Mouse (Mus musculus) liver, embryonic 11.5 days (tissue): ENCODE data around the gene Pip4k2a. TPM values are rescaled to one million over a fixed set of nuclear protein-coding genes. Genes with fewer than 3 reads are reported as not detected.

Experiments used
- ATAC-seq: fragments of 200-750 bp; cut with Nextera tagmentation; replicated peaks from 2 replicates; pipeline ENCODE4 v1.8.0; 2017; ENCODE audit warnings: moderate number of reproducible peaks, mild to moderate bottlenecking, moderate TSS enrichment, moderate library complexity; ENCODE audit not compliant: low FRiP score
- DNase-seq: peaks from one replicate; pipeline ENCODE4 v3.0.0-alpha.2; 2017; ENCODE audit warnings: low spot score
- H3K27ac ChIP-seq: fragments of 300-500 bp; sonication (generic); 2 replicates; pipeline ENCODE4 v1.5.1; 2014; ENCODE audit warnings: mild to moderate bottlenecking, low read depth, low read length, control low read depth
- H3K27me3 ChIP-seq: fragments of 300-500 bp; sonication (generic); replicated peaks from 2 replicates; pipeline ENCODE4 v1.6.1; 2014; ENCODE audit warnings: low read length, mixed read lengths; ENCODE audit not compliant: control insufficient read depth, insufficient read depth
- H3K36me3 ChIP-seq: fragments of 300-500 bp; sonication (generic); 2 replicates; pipeline ENCODE4 v1.6.1; 2014; ENCODE audit warnings: mild to moderate bottlenecking, low read length, moderate library complexity, mixed read lengths; ENCODE audit not compliant: control insufficient read depth, insufficient read depth
- H3K4me1 ChIP-seq: fragments of 300-500 bp; sonication (generic); replicated peaks from 2 replicates; pipeline ENCODE4 v1.6.1; 2014; ENCODE audit warnings: low read length, mixed read lengths; ENCODE audit not compliant: control insufficient read depth, insufficient read depth
- H3K4me2 ChIP-seq: fragments of 300-500 bp; sonication (generic); 2 replicates; pipeline ENCODE4 v1.6.1; 2014; ENCODE audit warnings: mild to moderate bottlenecking, control low read depth, moderate library complexity
- H3K4me3 ChIP-seq: fragments of 300-500 bp; sonication (generic); 2 replicates; pipeline ENCODE4 v1.5.1; 2014; ENCODE audit warnings: low read depth, low read length, control low read depth
- H3K9ac ChIP-seq: fragments of 300-500 bp; sonication (generic); 2 replicates; pipeline ENCODE4 v1.6.1; 2014; ENCODE audit warnings: low read depth, low read length, control low read depth
- H3K9me3 ChIP-seq: fragments of 300-500 bp; sonication (generic); 2 replicates; pipeline ENCODE4 v1.6.1; 2016; ENCODE audit warnings: low read length, inconsistent platforms, mixed read lengths; ENCODE audit not compliant: control insufficient read depth
- WGBS: fragments of 180-500 bp; shearing (Covaris S2); extraction: QIAGEN DNeasy Blood & Tissue Kit; methylation state at CpG from one replicate; pipeline ENCODE4 v1.1.7; 2014; 5-methylcytosine and 5-hydroxymethylcytosine counted together
- polyA plus RNA-seq: library from polyadenylated mRNA; unstranded; fragments of >200 nt; fragmentation: Nextera tagmentation; extraction: Ambion mirVana; gene quantifications from 2 replicates; pipeline ENCODE4 v1.2.1, GENCODE M21; 2014

The Pip4k2a gene
- polyA plus RNA-seq, 1 experiment from 2014 or later = 20.5 TPM

- DNase-seq (no peak), ATAC-seq (peak; percentile 45; the same call in 1 of the 2 replicates)
- peak overlapping the region; percentile 30 for H3K4me2 ChIP-seq
- H3K27me3 ChIP-seq = no peaks in the 10 kb centered on the region
- 28% methylated on average over 7 of the region's 7 CpGs for WGBS
- H3K4me3 ChIP-seq = no peak overlapping the region
- H3K9ac ChIP-seq = no peak overlapping the region
- peak overlapping the region; percentile 60 for H3K27ac ChIP-seq
- no peaks in the 10 kb centered on the region for H3K36me3 ChIP-seq
- H3K4me1 ChIP-seq = peaks cover 78% of the 10 kb centered on the region
- no peaks in the 10 kb centered on the region for H3K9me3 ChIP-seq
Measured at GRCm38 (mm10) chr2:18956945-18957344, 41.0 kb downstream of the Pip4k2a start.

DNA sequence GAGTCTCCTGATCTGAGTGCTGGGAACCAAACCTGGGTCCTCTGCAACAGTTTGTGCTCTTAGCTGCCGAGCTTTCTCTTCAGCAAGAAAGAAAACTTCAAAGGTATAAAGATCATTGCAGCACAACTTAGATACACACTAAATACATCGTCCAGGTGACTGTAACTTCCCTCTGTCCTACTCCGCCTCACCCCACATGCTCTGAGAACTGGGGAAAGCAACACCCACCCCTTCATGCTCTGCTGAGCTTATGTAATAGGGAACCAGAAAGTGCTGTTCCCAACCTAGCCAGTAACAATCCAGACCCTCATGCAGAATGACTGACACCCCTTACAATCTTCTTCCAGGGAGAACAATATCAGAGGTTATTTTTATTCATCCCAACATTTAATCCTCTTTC, 41.5 kb downstream of the Pip4k2a start:
- Histone ChIP-seq H3K4me3 (no peak overlapping the region), H3K4me2 (peak overlapping the region; percentile 30), H3K36me3 (no peaks in the 10 kb centered on the region), H3K27ac (peak overlapping the region; percentile 56; the same call in 1 of the 2 replicates), H3K27me3 (no peaks in the 10 kb centered on the region), H3K9me3 (no peaks in the 10 kb centered on the region), H3K4me1 (peaks cover 81% of the 10 kb centered on the region), H3K9ac (no peak overlapping the region)
- DNase-seq (no peak), ATAC-seq (no peak)
- 67% methylated on average over 3 of the region's 3 CpGs for WGBS

- Histone ChIP-seq H3K4me2 (peak overlapping the region; percentile 39), H3K4me3 (no peak overlapping the region)
Measured at GRCm38 (mm10) chr2:18955671-18956070, 42.3 kb downstream of the Pip4k2a start.

GRCm38 (mm10) chr2:18955022-18955421, 42.9 kb downstream of the Pip4k2a start:
- no peaks in the 10 kb centered on the region for H3K27me3 ChIP-seq
- no peak overlapping the region for H3K9ac ChIP-seq
- peak overlapping the region; percentile 39 for H3K4me2 ChIP-seq
- H3K4me1 ChIP-seq = peaks cover 82% of the 10 kb centered on the region
- ATAC-seq = no peak
- 30% methylated on average over 4 of the region's 4 CpGs for WGBS
- no peak overlapping the region for H3K4me3 ChIP-seq
- peak overlapping the region; percentile 56 for H3K27ac ChIP-seq
- DNase-seq = no peak
- no peaks in the 10 kb centered on the region for H3K9me3 ChIP-seq
- no peaks in the 10 kb centered on the region for H3K36me3 ChIP-seq

More at GRCm38 (mm10) chr2:18955671-18956070, 42.3 kb downstream of the Pip4k2a start:
- Histone ChIP-seq H3K27ac (peak overlapping the region; percentile 56; the same call in 1 of the 2 replicates), H3K36me3 (no peaks in the 10 kb centered on the region), H3K27me3 (no peaks in the 10 kb centered on the region), H3K9me3 (no peaks in the 10 kb centered on the region), H3K4me1 (peaks cover 86% of the 10 kb centered on the region), H3K9ac (peak overlapping the region; percentile 43; the same call in 1 of the 2 replicates)
- ATAC-seq (no peak), DNase-seq (no peak)
- 63% methylated on average over 13 of the region's 13 CpGs for WGBS

GRCm38 (mm10) chr2:18954422-18954821, 43.5 kb downstream of the Pip4k2a start:
- Histone ChIP-seq H3K36me3 (no peaks in the 10 kb centered on the region), H3K9me3 (no peaks in the 10 kb centered on the region), H3K9ac (0 out of 2 replicates have a peak overlapping the region, but pooled peaks have one; percentile 31), H3K27ac (peak overlapping the region; percentile 56; the same call in 1 of the 2 replicates), H3K4me2 (peak overlapping the region; percentile 39), H3K4me1 (peaks cover 79% of the 10 kb centered on the region), H3K4me3 (no peak overlapping the region), H3K27me3 (no peaks in the 10 kb centered on the region)
- 46% methylated on average over 4 of the region's 4 CpGs for WGBS
- DNase-seq (no peak), ATAC-seq (peak; percentile 68)

DNA sequence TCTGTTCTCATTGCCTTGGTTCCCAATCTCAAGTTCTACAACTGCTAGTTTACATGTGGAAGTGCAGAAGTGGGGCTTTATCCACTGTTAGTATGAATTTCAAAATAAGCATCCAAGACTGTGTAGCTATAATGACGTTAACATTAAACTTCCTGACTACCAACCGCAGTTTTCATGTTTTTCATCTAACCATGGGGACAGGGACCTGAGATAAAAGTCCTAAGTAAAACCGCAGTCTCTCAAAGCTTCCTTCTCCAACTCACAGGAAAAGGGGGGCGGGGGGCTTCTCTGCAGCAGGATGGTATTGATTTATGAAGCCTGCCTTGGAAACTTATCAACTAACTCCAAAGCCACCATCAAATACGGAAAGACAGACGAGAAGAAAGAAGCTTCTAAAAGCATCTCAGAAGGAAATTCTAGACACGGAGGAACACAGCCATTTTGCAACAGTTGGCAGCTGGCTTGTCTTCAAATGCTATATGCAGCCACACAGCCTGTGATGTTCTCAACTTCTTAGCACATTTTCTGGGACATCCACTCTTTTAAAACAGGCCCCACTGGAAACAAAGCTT, 45.7 kb downstream of the Pip4k2a start:
- no peak for DNase-seq
- peak; percentile 33; the same call in 1 of the 2 replicates for ATAC-seq
- WGBS = 15% methylated on average over 7 of the region's 7 CpGs
- Histone ChIP-seq H3K36me3 (no peaks in the 10 kb centered on the region), H3K9me3 (no peaks in the 10 kb centered on the region), H3K4me1 (peaks cover 71% of the 10 kb centered on the region), H3K27ac (peak overlapping the region; percentile 68), H3K4me3 (no peak overlapping the region; the same call in 1 of the 2 replicates), H3K4me2 (peak overlapping the region; percentile 47), H3K9ac (peak overlapping the region; percentile 26; the same call in 1 of the 2 replicates), H3K27me3 (no peaks in the 10 kb centered on the region)

GRCm38 (mm10) chr2:18950758-18951157, 47.2 kb downstream of the Pip4k2a start:
- peaks cover 65% of the 10 kb centered on the region for H3K4me1 ChIP-seq
- no peak for DNase-seq
- H3K9me3 ChIP-seq = no peaks in the 10 kb centered on the region; the same call in 1 of the 2 replicates
- H3K4me3 ChIP-seq = no peak overlapping the region
- no peak for ATAC-seq
- no peak overlapping the region for H3K4me2 ChIP-seq
- no peaks in the 10 kb centered on the region for H3K36me3 ChIP-seq
- H3K27me3 ChIP-seq = no peaks in the 10 kb centered on the region
- 63% methylated on average over 2 of the region's 2 CpGs for WGBS
- no peak overlapping the region for H3K27ac ChIP-seq
- no peak overlapping the region for H3K9ac ChIP-seq

- no peaks in the 10 kb centered on the region; the same call in 1 of the 2 replicates for H3K9me3 ChIP-seq
- no peak overlapping the region for H3K4me3 ChIP-seq
- no peak overlapping the region for H3K9ac ChIP-seq
- 58% methylated on average over 7 of the region's 7 CpGs for WGBS
- no peak overlapping the region for H3K4me2 ChIP-seq
- no peaks in the 10 kb centered on the region for H3K36me3 ChIP-seq
- peaks cover 55% of the 10 kb centered on the region for H3K4me1 ChIP-seq
- no peaks in the 10 kb centered on the region for H3K27me3 ChIP-seq
- DNase-seq (no peak), ATAC-seq (no peak)
- no peak overlapping the region for H3K27ac ChIP-seq
Measured at GRCm38 (mm10) chr2:18948741-18949140, 49.2 kb downstream of the Pip4k2a start.
